Mouse (Mus musculus) hindbrain, embryonic 11.5 days (tissue): ENCODE results near the gene Zdhhc8. TPM values are rescaled to one million over a fixed set of nuclear protein-coding genes. Genes with fewer than 3 reads are reported as not detected.

Source experiments
- ATAC-seq: fragments of 200-750 bp; cut with Nextera tagmentation; 2 replicates; pipeline ENCODE4 v1.8.0; 2017; ENCODE audit warnings: mild to moderate bottlenecking, moderate TSS enrichment, moderate library complexity; ENCODE audit not compliant: low FRiP score
- DNase-seq: peaks from one replicate; pipeline ENCODE4 v3.0.0-alpha.2; 2015; ENCODE audit warnings: low spot score
- H3K27ac ChIP-seq: fragments of 300-500 bp; sonication (generic); 2 replicates; pipeline ENCODE4 v1.5.1; 2014; ENCODE audit warnings: mild to moderate bottlenecking, low read depth, low read length
- H3K27me3 ChIP-seq: fragments of 300-500 bp; sonication (generic); 2 replicates; pipeline ENCODE4 v1.6.1; 2014; ENCODE audit warnings: mild to moderate bottlenecking, low read length, moderate library complexity, mixed read lengths; ENCODE audit not compliant: control insufficient read depth, insufficient read depth
- H3K36me3 ChIP-seq: fragments of 300-500 bp; sonication (generic); 2 replicates; pipeline ENCODE4 v1.6.1; 2014; ENCODE audit warnings: mild to moderate bottlenecking, low read length, moderate library complexity, mixed read lengths; ENCODE audit not compliant: control insufficient read depth, insufficient read depth
- H3K4me1 ChIP-seq: fragments of 300-500 bp; sonication (generic); replicated peaks from 2 replicates; pipeline ENCODE4 v1.6.1; 2014; ENCODE audit warnings: low read length, mixed read lengths; ENCODE audit not compliant: control insufficient read depth, insufficient read depth
- H3K4me2 ChIP-seq: fragments of 300-500 bp; sonication (generic); replicated peaks from 2 replicates; pipeline ENCODE4 v1.6.1; 2014; ENCODE audit warnings: mild to moderate bottlenecking, low read depth, low read length
- H3K4me3 ChIP-seq: fragments of 300-500 bp; sonication (generic); 2 replicates; pipeline ENCODE4 v1.5.1; 2014; ENCODE audit warnings: low read depth, low read length
- H3K9ac ChIP-seq: fragments of 300-500 bp; sonication (generic); 2 replicates; pipeline ENCODE4 v1.6.1; 2014; ENCODE audit warnings: low read depth, low read length
- H3K9me3 ChIP-seq: fragments of 300-500 bp; sonication (generic); 2 replicates; pipeline ENCODE4 v1.6.1; 2016; ENCODE audit warnings: low read length; ENCODE audit not compliant: control insufficient read depth
- WGBS: fragments of 180-500 bp; shearing (Covaris S2); extraction: QIAGEN DNeasy Blood & Tissue Kit; methylation state at CpG from one replicate; pipeline ENCODE4 v1.1.7; 2014; 5-methylcytosine and 5-hydroxymethylcytosine counted together
- polyA plus RNA-seq: library from polyadenylated mRNA; unstranded; fragments of >200 nt; fragmentation: Nextera tagmentation; extraction: Ambion mirVana; gene quantifications from 2 replicates; pipeline ENCODE4 v1.2.1, GENCODE M21; 2014

The Zdhhc8 gene
- polyA plus RNA-seq, 1 experiment from 2014 or later: 7.5 TPM

- Histone ChIP-seq H3K9ac (peak overlapping the region; percentile 89), H3K4me3 (peak overlapping the region; percentile 92), H3K4me1 (peaks cover 4% of the 10 kb centered on the region), H3K9me3 (no peaks in the 10 kb centered on the region), H3K27ac (no peak overlapping the region), H3K27me3 (no peaks in the 10 kb centered on the region), H3K4me2 (peak overlapping the region; percentile 87), H3K36me3 (0 out of 2 replicates have a peak, but pooled peaks cover under 1% of the 10 kb centered on the region)
- DNase-seq (no peak), ATAC-seq (peak; percentile 22)
- WGBS: 22% methylated on average over 13 of the region's 13 CpGs
Measured at GRCm38 (mm10) chr16:18233919-18234670, 841 bp downstream of the Zdhhc8 start.

- Histone ChIP-seq H3K36me3 (no peaks in the 10 kb centered on the region), H3K4me3 (peak overlapping the region; percentile 92; the same call in 1 of the 2 replicates)
Measured at GRCm38 (mm10) chr16:18233451-18233850, 1.5 kb downstream of the Zdhhc8 start.

DNA sequence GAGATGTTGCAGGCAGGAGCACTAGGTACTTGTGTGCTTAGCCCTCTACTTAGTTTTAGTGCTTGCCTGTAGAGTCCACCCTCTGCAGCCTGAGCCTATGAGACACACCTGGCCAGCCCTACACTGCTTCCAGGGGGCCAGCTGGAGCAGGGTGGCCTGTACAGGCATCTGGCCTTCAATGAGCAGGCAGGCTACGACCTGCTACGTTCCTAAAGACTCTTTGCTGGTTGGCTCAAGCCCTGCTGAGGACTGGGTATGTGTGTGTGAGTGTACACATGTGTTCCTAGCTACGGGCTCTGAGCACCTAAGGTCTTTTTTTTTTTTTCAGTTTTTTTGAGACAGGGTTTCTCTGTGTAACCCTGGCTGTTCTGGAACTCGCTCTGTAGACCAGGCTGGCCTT is 3.5 kb downstream of the Zdhhc8 start:
- 94% methylated on average over 4 of the region's 4 CpGs for WGBS
- DNase-seq: no peak
- H3K27ac ChIP-seq: no peak overlapping the region
- H3K4me1 ChIP-seq: peaks cover 4% of the 10 kb centered on the region
- H3K4me2 ChIP-seq: no peak overlapping the region
- H3K36me3 ChIP-seq: 0 out of 2 replicates have a peak, but pooled peaks cover 4% of the 10 kb centered on the region
- no peak for ATAC-seq
- H3K9ac ChIP-seq: no peak overlapping the region
- H3K9me3 ChIP-seq: no peaks in the 10 kb centered on the region
- H3K27me3 ChIP-seq: no peaks in the 10 kb centered on the region
- no peak overlapping the region for H3K4me3 ChIP-seq

More at GRCm38 (mm10) chr16:18233451-18233850, 1.5 kb downstream of the Zdhhc8 start:
- WGBS: 50% methylated on average over 1 of the region's 1 CpGs
- Histone ChIP-seq H3K27ac (no peak overlapping the region), H3K9ac (no peak overlapping the region; the same call in 1 of the 2 replicates), H3K4me2 (0 out of 2 replicates have a peak overlapping the region, but pooled peaks have one; percentile 5), H3K4me1 (peaks cover 4% of the 10 kb centered on the region), H3K9me3 (no peaks in the 10 kb centered on the region), H3K27me3 (no peaks in the 10 kb centered on the region)
- ATAC-seq (no peak), DNase-seq (no peak)

- H3K4me2 ChIP-seq: no peak overlapping the region
- H3K4me1 ChIP-seq: peaks cover 4% of the 10 kb centered on the region
- 89% methylated on average over 3 of the region's 3 CpGs for WGBS
- ATAC-seq: no peak
- no peaks in the 10 kb centered on the region for H3K27me3 ChIP-seq
- DNase-seq: no peak
- 0 out of 2 replicates have a peak, but pooled peaks cover 5% of the 10 kb centered on the region for H3K36me3 ChIP-seq
- no peaks in the 10 kb centered on the region for H3K9me3 ChIP-seq
- H3K9ac ChIP-seq: no peak overlapping the region
- no peak overlapping the region for H3K4me3 ChIP-seq
- no peak overlapping the region for H3K27ac ChIP-seq
Measured at GRCm38 (mm10) chr16:18231047-18231446, 3.9 kb downstream of the Zdhhc8 start.

GRCm38 (mm10) chr16:18230617-18231016 is 4.3 kb downstream of the Zdhhc8 start:
- Histone ChIP-seq H3K9ac (no peak overlapping the region), H3K4me1 (peaks cover 4% of the 10 kb centered on the region; the same call in 1 of the 2 replicates), H3K27me3 (no peaks in the 10 kb centered on the region), H3K9me3 (no peaks in the 10 kb centered on the region), H3K4me3 (no peak overlapping the region), H3K36me3 (0 out of 2 replicates have a peak, but pooled peaks cover 8% of the 10 kb centered on the region), H3K27ac (no peak overlapping the region), H3K4me2 (no peak overlapping the region)
- ATAC-seq (no peak), DNase-seq (no peak)
- 94% methylated on average over 6 of the region's 6 CpGs for WGBS

DNA sequence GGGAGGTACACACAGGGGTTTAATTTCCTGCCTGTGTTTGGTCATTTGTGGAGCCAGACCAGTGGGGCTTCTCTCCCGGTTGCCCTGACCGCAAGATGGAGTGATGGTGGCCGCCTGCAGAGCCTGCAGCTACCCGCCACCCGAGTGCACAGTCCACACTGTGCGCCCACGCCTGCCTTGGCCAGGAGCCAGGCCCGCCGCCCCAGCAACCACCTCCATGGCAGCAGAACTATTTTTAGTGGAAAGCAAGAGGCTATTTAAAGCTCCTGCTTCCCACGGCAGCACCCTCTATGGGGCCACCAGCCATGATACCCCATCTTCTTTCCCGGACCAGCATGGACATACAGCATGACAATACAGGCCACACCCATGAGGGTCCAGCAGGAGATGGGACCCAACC is 5.3 kb downstream of the Zdhhc8 start:
- H3K9me3 ChIP-seq: no peaks in the 10 kb centered on the region
- 0 out of 2 replicates have a peak, but pooled peaks cover 9% of the 10 kb centered on the region for H3K36me3 ChIP-seq
- H3K4me1 ChIP-seq: peaks cover 4% of the 10 kb centered on the region; the same call in 1 of the 2 replicates
- WGBS: 84% methylated on average over 11 of the region's 11 CpGs
- ATAC-seq: no peak
- no peak overlapping the region for H3K4me2 ChIP-seq
- no peak overlapping the region for H3K27ac ChIP-seq
- no peak overlapping the region for H3K4me3 ChIP-seq
- no peak for DNase-seq
- H3K9ac ChIP-seq: no peak overlapping the region
- H3K27me3 ChIP-seq: no peaks in the 10 kb centered on the region

DNA sequence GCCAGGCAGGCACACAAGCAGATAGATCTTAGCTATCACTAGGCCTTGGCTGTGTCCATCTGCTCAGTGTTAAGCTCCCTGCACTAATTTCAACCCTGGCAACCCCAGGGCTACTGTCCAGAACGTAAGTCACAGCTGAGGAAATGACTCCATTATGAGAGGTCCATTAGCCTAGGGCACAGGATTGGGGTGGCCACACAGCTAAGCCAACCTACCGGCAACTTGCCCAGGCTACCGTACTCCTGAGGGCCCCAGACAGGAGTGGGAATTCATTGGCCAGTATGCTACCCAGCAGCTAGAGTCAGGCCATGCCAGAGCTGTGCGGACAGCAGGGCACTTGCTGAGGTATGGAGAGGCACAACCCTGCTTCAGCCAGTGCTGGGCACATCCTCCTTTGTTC is 6.1 kb downstream of the Zdhhc8 start:
- no peak for ATAC-seq
- 0 out of 2 replicates have a peak, but pooled peaks cover 13% of the 10 kb centered on the region for H3K36me3 ChIP-seq
- H3K4me3 ChIP-seq: no peak overlapping the region
- H3K9me3 ChIP-seq: no peaks in the 10 kb centered on the region
- WGBS: 89% methylated on average over 4 of the region's 4 CpGs
- no peak overlapping the region for H3K4me2 ChIP-seq
- no peaks in the 10 kb centered on the region for H3K27me3 ChIP-seq
- no peak overlapping the region for H3K9ac ChIP-seq
- peaks cover under 1% of the 10 kb centered on the region; the same call in 1 of the 2 replicates for H3K4me1 ChIP-seq
- DNase-seq: no peak
- no peak overlapping the region for H3K27ac ChIP-seq

DNA sequence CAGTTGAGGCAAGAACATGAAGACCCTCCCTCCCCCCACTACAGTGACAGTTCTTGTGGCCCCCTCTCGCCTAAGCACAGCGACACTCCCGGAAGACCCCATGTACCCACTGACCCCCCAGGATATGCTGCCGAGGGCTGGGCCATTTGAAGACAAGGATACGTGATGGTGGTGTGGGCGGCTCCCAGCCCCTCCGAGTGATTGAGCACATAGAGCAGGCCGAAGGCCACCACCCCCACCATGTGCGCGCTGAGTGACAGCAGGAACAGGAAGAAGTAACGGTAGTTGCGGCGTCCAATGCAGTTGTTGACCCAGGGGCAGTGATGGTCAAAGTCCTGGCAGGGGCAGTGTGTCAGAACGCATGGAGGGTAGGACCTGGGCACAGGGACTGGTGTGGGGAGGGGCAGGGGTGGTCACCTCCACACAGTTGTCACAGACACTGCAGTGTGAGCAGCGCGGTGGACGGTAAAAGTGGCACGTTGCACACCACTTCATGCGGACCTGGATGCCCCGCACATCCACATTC is 7.0 kb downstream of the Zdhhc8 start:
- Histone ChIP-seq H3K4me3 (no peak overlapping the region), H3K36me3 (0 out of 2 replicates have a peak, but pooled peaks cover 13% of the 10 kb centered on the region), H3K4me2 (no peak overlapping the region), H3K4me1 (no peaks in the 10 kb centered on the region), H3K9ac (no peak overlapping the region), H3K9me3 (no peaks in the 10 kb centered on the region), H3K27me3 (no peaks in the 10 kb centered on the region), H3K27ac (no peak overlapping the region)
- no peak for DNase-seq
- ATAC-seq: no peak
- 94% methylated on average over 20 of the region's 20 CpGs for whole genome bisulfite sequencing
